Mouse (Mus musculus) left cerebral cortex, postnatal 25 days (tissue): ENCODE results near the gene Slitrk3. TPM values are rescaled to one million over a fixed set of nuclear protein-coding genes. Genes with fewer than 3 reads are reported as not detected.
"Not testable (repeated sequence)": the region's sequence is repeated elsewhere in the genome, so short reads cannot be mapped to it uniquely, and the experiment has no call there.

Experiments
- DNase-seq, 2 experiments: peaks; one replicate each; pipeline ENCODE4 v3.0.0; 2022; ENCODE audit warnings: low spot score in 2 of 2, mixed read lengths in 1 of 2
- intact Hi-C: fragments of 180-260 bp; cut with DNase I; formaldehyde crosslinking; loops from one replicate; pipeline ENCODE4 v1.15.1; 2025
- total RNA-seq, 2 experiments: library from RNA; stranded (reverse); gene quantifications; 2 replicates each; pipeline ENCODE4 v1.2.3; 2021

Slitrk3 gene
- total RNA-seq, result 10 to 100 TPM; 68.8 to 70.9 TPM

DNA sequence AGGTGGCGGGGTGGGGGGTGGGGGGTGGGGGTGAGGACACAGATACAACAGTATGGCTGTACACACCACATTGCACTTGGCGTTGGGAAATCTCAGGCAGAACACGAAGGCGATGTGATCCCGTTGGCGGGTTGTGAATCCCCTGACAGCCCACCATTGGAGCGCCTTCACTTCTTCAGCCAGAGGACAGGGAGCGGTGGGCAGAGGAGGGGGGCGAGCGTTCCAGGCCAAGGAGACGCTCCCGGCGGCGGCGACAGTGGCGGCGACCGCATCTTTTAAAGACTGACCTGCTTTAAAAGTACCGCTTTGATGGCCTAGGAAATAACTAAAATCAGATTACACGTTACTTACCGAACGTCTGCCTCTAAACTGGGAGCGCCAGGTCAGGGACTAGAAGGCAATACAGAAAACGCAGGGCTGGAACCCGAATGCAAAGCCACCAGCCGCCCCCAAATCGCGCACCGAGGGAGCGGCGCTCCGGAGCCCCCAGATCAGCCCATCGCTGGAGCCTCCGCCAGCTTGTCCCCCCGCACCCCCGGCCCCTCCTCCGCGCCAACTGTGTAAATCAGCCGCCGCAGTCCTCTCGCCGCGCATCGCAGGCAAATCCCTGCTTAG is at the start of gene Slitrk3:
Gene Slitrk3 (minus strand): TSS at position 607 of the 615 bp plus-strand sequence.
- intact Hi-C loops, result no loop called here
- peak; percentile 62 to 78 for DNase-seq

DNA sequence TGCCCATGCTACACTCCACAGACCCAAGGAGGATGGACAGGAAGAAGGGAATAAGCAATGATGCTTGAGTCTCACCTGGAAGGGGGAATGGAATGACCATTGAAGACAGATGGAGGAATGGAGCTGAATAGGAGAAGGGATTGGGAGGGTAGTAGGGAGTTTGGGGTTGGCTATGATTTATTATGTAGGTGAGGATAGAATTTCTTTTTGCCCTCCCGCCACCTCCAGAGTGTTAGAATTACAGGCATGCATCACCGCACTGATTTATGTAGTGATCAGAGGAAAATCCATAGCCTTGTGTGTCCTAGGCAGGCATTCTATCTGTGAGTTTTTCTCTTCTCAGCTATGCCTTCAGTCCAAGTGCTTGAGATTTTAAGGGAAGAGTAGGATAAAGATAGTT is 36.8 kb upstream of the Slitrk3 start:
- DNase-seq, intact Hi-C loops: not testable (repeated sequence)

DNA sequence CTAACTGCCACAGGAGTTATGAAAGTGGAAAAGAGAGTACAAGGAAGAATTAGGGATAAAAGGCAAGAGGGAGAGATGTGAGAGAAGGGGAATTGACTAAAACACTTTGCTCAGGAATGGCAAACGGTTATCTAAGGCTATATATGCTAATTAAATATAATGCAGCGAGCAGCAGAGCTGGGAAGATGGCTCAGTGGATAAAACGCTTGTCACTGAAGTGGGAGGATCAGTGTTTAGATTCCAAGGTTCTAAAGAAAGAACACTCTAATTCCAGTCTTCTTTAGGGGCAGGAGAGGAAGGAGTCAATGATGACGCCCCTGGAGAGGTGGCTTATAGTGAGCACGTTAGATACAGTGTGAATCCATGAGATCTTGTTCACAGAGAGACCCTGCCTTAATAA is 27.0 kb upstream of the Slitrk3 start:
- intact Hi-C loops, result no loop called here
- DNase-seq, result peak in 1 of 2 experiments; percentile 24

GRCm38 (mm10) chr3:73065823-73066755 is 8.5 kb upstream of the Slitrk3 start:
- DNase-seq, result peak; percentile 87 to 89
- intact Hi-C loops, result loop anchor here (2.0 kb wide), 1 partner anchor 335 kb away; no protein-coding TSS in a partner anchor

- DNase-seq, result no peak
- intact Hi-C loops, result no loop called here
These were observed 587 bp upstream of the Slitrk3 start for GRCm38 (mm10) chr3:73058190-73058589.

DNA sequence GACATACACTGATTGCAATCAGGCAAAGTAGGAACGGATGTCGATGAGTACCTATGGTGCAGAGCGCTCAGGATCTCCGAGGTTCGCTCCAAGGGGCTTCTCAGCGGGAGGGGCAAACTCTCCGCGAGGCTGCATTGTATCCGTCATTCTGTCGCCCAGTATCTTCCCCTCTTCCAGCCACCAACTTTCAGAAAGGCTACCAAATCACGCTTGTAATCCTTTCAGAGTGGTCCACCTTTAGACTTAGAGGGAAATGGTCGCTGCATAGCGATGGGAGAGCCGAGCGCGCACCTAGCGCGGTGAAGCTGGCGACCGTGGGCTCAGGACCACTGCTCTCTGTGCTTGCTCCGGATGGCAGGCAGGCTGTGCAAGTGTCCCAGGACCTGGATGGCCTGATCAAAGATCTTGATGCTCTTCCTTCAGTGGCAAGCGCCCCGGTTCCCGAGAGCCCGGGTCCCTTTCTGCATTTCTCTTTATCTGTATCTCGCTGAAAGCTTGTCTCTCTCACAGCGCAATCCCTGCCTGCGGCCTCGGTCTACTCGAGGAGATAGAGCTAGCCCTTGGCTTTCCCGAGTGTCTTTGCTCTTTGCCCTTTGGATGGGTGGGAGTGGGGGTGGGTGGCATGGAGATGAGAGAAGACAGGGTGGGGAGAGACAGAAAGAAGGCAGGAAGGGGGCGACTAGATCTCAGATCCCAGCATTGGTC is 959 bp downstream of the Slitrk3 start:
- DNase-seq, result peak in 1 of 2 experiments; percentile 50
- intact Hi-C loops, result no loop called here

- intact Hi-C loops, result no loop called here
- no peak for DNase-seq
These were observed 1.6 kb downstream of the Slitrk3 start for GRCm38 (mm10) chr3:73056044-73056438.

- intact Hi-C loops, result no loop called here
- DNase-seq, result peak; percentile 39 to 59
These were observed 2.1 kb downstream of the Slitrk3 start for GRCm38 (mm10) chr3:73055399-73056043.

DNA sequence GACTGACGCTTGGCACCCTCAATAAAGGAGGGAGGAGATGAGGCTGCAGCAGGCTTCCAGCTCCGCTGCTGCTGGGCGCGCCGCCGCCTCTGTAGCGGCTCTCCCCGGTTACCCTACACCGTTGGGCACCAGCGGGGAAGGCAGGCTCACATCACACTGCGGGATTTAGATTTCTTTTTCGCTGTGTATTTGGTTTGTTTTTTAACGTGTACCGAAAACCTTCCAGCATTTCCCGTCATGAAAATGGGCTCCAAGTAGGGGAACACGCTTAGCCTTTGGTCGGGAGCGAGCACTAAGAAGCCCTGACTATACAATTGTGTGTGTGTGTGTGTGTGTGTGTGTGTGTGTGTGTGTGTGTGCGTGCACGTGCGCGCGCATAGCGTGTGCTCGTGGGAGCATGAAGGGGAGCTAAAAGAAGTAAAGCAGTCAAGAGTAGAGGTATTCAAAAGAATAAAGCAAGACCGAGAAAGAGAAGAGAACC is 4.1 kb downstream of the Slitrk3 start:
- peak; percentile 52 to 64 for DNase-seq
- intact Hi-C loops, result no loop called here

DNA sequence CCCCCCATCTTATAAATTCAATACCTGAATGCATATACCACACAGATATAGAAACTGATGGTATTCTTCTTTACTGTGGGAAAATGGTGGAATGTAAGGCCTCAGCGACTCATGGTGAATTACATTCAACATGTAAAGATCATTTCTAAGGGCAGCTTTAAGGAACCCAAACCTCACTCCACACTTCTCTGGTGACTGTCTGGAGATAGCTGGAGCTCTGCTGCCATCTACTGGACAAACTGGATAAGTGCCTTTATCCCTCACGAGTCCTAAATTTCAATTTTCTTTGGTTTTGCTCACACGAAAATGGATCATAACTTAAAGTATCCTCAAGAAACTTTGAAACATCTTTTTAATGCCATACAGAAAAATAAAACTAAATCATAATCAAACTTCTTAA is 11.4 kb downstream of the Slitrk3 start:
- intact Hi-C loops, result loop anchor here (10.0 kb wide), 1 partner anchor 1951 kb away; no protein-coding TSS in a partner anchor
- DNase-seq, result peak; percentile 59 to 72

- intact Hi-C loops, result loop anchor here (10.0 kb wide), 1 partner anchor 1947 kb away; no protein-coding TSS in a partner anchor
- DNase-seq, result no peak
These were observed 15.3 kb downstream of the Slitrk3 start for GRCm38 (mm10) chr3:73042256-73042655.

GRCm38 (mm10) chr3:73006045-73006444 is 51.6 kb downstream of the Slitrk3 start:
- no peak for DNase-seq

DNA sequence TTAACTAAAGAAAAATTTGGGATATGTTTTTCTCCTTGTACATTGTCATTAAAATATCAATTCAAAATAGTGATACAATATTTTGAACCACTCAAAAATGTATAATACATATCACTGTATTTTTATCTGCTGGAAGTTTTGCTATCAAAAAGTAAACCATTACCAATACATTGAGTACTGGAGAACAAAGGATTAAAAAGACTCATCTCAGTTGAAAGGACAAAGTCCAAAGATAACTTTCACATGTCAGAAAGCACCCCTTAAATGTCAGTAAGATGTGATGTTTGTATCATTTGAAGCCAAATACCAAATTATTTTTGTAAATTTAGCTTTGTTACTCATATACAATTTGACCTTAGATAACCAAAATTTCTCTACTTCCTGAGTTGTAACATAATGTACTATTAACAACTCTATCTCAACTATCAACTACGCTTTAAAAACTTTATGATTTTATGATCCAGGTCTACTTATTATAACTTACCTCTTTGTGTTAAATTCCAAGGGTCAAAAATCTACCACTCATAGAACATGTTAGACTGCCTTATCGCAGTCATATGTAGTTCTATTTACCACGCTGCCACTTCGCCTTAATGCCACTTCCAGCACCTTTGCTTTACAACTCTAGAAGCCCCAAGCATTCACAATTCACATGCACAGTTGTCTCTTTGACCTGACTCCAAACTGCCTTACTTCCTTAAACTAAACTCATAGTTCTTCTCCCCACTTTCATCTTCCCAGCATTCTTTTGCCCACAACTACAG is 54.5 kb downstream of the Slitrk3 start:
- no peak for DNase-seq
- intact Hi-C loops, result no loop called here

More at GRCm38 (mm10) chr3:73006045-73006444, 51.6 kb downstream of the Slitrk3 start:
- intact Hi-C loops, result no loop called here

- intact Hi-C loops, result no loop called here
- DNase-seq, result no peak
These were observed 60.1 kb downstream of the Slitrk3 start for GRCm38 (mm10) chr3:72997517-72997916.

Other genes with a start within 250 kb of the Slitrk3 start
- under 1 TPM in 1 of 2 experiments, not detected in 1; 0.05 TPM for gene Sis, start 89.9 kb downstream of the Slitrk3 start, total RNA-seq